Mouse (Mus musculus) lung, embryonic 14.5 days (tissue): ENCODE results near the gene Adamtsl3. TPM values are rescaled to one million over a fixed set of nuclear protein-coding genes. Genes with fewer than 3 reads are reported as not detected.

Experiments used
- ATAC-seq: fragments of 200-750 bp; cut with Nextera tagmentation; 2 replicates; pipeline ENCODE4 v1.8.0; 2017; ENCODE audit warnings: mild to moderate bottlenecking, moderate TSS enrichment, moderate library complexity; ENCODE audit not compliant: insufficient read depth
- DNase-seq: peaks from one replicate; pipeline ENCODE4 v3.0.0-alpha.2; 2015
- H3K27ac ChIP-seq: fragments of 300-500 bp; sonication (generic); 2 replicates; pipeline ENCODE4 v1.5.1; 2014; ENCODE audit warnings: low read depth, mild to moderate bottlenecking, moderate library complexity
- H3K27me3 ChIP-seq: fragments of 300-500 bp; sonication (generic); 2 replicates; pipeline ENCODE4 v1.6.1; 2014; ENCODE audit warnings: low read length, control low read depth; ENCODE audit not compliant: insufficient read depth
- H3K36me3 ChIP-seq: fragments of 300-500 bp; sonication (generic); 2 replicates; pipeline ENCODE4 v1.6.1; 2014; ENCODE audit warnings: control low read depth; ENCODE audit not compliant: insufficient read depth
- H3K4me1 ChIP-seq: fragments of 300-500 bp; sonication (generic); 2 replicates; pipeline ENCODE4 v1.6.1; 2014; ENCODE audit warnings: antibody characterized with exemption, control low read depth; ENCODE audit not compliant: insufficient read depth
- H3K4me2 ChIP-seq: fragments of 300-500 bp; sonication (generic); 2 replicates; pipeline ENCODE4 v1.6.1; 2014; ENCODE audit warnings: mild to moderate bottlenecking
- H3K4me3 ChIP-seq: fragments of 300-500 bp; sonication (generic); 2 replicates; pipeline ENCODE4 v1.5.1; 2014; ENCODE audit warnings: low read depth, low read length
- H3K9ac ChIP-seq: fragments of 300-500 bp; sonication (generic); 2 replicates; pipeline ENCODE4 v1.6.1; 2014
- H3K9me3 ChIP-seq: fragments of 300-500 bp; sonication (generic); 2 replicates; pipeline ENCODE4 v1.6.1; 2016; ENCODE audit warnings: low read depth, low read length, control low read depth
- CTCF ChIP-seq: IDR thresholded peaks from 2 replicates; pipeline ENCODE4 v1.5.1; 2016; ENCODE audit warnings: antibody characterized with exemption, low read depth
- WGBS: fragments of 180-500 bp; shearing (Covaris S2); extraction: QIAGEN DNeasy Blood & Tissue Kit; methylation state at CpG from one replicate; pipeline ENCODE4 v1.1.7; 2014; 5-methylcytosine and 5-hydroxymethylcytosine counted together
- polyA plus RNA-seq: library from polyadenylated mRNA; unstranded; fragments of >200 nt; fragmentation: Nextera tagmentation; extraction: Ambion mirVana; gene quantifications from 2 replicates; pipeline ENCODE4 v1.2.1, GENCODE M21; 2014

Adamtsl3 gene
- polyA plus RNA-seq, 1 experiment from 2014 or later, result 0.58 TPM

DNA sequence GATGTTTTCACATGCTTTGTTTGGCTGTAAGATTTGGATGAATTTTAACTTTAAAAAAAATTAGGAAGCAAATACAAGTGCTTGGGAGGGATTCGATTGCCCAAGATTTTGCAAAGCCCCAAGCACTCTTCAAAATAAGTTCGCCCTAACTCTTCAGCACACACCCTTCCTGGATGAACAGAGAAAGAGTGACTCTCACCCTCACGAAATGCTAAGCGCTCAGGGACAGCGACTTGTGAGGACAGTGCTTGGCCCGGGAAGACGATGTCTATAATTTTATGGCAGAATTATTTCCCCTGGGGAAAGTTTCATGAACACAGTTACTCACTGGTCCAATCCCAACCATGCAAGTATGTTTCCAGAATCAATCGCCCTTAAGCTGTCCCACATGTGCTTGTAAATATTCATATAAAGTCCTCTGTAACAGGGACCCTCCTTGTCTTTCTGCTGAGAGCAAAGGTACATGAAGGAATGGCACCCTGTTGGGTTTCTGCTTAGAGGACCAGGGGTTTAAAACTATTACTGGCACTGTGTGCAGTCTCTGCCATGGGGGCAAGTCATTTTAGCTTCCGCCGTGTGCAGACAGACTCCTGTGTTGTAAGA lies 127.5 kb downstream of the Adamtsl3 start:
- peak; percentile 13 for DNase-seq
- Histone ChIP-seq H3K36me3 (no peaks in the 10 kb centered on the region), H3K27ac (no peak overlapping the region), H3K4me1 (0 out of 2 replicates have a peak, but pooled peaks cover 2% of the 10 kb centered on the region), H3K27me3 (no peaks in the 10 kb centered on the region), H3K9ac (no peak overlapping the region), H3K9me3 (no peaks in the 10 kb centered on the region), H3K4me2 (no peak overlapping the region), H3K4me3 (no peak overlapping the region)
- TF ChIP-seq CTCF, result no peak
- WGBS, result 57% methylated on average over 10 of the region's 10 CpGs
- no peak for ATAC-seq

DNA sequence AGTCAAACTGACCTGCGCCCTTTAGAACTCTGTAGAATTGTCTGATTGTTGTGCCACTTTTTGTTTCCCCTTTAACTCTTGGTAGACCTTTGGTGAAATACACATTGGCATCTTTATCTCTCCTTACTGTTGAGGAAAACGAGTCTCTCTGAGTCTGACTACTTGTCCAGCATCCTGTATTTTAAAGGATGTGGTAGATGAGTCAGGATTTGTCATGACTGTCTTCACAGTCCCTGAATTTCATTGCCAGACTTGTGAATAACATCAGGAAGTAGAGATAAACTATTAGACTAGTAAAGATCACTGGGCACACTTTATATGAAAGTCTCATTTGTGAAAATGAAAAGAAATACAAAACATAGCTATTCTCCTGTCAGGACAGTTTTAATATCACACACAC lies 128.9 kb downstream of the Adamtsl3 start:
- H3K9me3 ChIP-seq, result no peaks in the 10 kb centered on the region
- H3K4me2 ChIP-seq, result no peak overlapping the region
- H3K4me1 ChIP-seq, result no peaks in the 10 kb centered on the region
- TF ChIP-seq CTCF, result no peak
- no peak for ATAC-seq
- no peak overlapping the region for H3K9ac ChIP-seq
- WGBS, result 69% methylated on average over 2 of the region's 2 CpGs
- H3K36me3 ChIP-seq, result no peaks in the 10 kb centered on the region
- no peaks in the 10 kb centered on the region for H3K27me3 ChIP-seq
- no peak overlapping the region for H3K27ac ChIP-seq
- DNase-seq, result no peak
- no peak overlapping the region for H3K4me3 ChIP-seq

DNA sequence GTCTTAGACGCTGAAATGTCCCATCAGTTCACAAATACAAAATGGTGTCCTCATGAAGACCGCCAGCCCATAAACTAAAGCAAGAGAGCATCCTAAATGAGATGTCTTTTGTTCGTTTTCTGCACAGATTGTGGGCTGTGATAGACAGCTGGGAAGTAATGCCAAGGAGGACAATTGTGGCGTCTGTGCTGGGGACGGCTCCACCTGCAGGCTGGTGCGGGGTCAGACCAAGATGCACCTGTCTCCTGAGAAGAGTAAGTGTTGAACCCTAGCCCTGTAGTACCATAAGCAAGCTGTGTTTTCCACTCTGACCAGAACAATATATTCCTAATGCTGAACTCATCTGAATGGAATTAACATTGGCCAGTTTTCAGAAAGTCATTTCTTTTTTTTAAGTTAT lies 129.9 kb downstream of the Adamtsl3 start:
- Histone ChIP-seq H3K4me1 (no peaks in the 10 kb centered on the region), H3K36me3 (no peaks in the 10 kb centered on the region), H3K4me2 (no peak overlapping the region), H3K9me3 (no peaks in the 10 kb centered on the region), H3K9ac (no peak overlapping the region), H3K4me3 (no peak overlapping the region), H3K27me3 (no peaks in the 10 kb centered on the region), H3K27ac (no peak overlapping the region)
- WGBS, result 68% methylated on average over 6 of the region's 6 CpGs
- ATAC-seq, result no peak
- DNase-seq, result no peak
- TF ChIP-seq CTCF, result peak; percentile 36

DNA sequence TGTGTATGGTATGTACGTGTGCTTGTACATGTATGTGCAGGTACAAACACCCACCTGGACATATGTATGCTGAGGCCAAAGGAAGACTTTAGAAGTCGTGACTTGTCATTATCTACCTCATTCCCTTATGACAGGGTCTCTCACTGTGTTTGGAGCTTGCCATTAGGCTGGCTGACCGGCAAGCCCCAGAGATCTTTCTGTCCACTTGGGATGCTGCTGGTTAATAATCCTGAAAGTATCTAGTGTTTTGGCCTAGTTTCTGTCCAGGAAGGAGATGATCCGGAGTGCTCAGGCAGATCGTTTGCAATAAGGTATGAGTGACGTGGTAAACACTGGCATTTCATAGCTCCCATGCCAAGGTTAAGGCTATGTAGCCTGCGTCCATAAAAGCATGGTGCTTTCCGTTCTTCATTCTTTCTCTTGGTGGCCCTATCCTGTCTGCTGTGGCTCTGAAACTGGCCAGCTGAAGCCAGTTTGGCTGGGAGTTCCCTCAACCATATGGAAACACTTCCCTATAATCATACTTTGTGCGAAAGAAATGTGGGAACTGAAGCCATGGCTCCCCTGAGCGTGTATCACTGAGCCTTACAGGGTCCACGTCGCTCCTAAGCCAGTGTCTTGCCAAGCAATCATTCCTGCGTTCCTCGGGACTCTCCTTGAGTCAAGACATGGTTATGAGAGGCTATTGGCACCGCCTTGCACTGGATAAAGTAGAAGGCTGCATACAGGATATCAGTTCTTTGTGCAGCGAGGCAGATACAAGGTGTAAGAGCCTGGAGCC lies 141.1 kb downstream of the Adamtsl3 start:
- Histone ChIP-seq H3K4me2 (no peak overlapping the region), H3K36me3 (no peaks in the 10 kb centered on the region), H3K27me3 (no peaks in the 10 kb centered on the region), H3K4me1 (no peaks in the 10 kb centered on the region), H3K9ac (no peak overlapping the region), H3K4me3 (no peak overlapping the region), H3K9me3 (no peaks in the 10 kb centered on the region), H3K27ac (no peak overlapping the region)
- no peak for DNase-seq
- no peak for ATAC-seq
- TF ChIP-seq CTCF, result no peak
- 75% methylated on average over 16 of the region's 16 CpGs for WGBS

DNA sequence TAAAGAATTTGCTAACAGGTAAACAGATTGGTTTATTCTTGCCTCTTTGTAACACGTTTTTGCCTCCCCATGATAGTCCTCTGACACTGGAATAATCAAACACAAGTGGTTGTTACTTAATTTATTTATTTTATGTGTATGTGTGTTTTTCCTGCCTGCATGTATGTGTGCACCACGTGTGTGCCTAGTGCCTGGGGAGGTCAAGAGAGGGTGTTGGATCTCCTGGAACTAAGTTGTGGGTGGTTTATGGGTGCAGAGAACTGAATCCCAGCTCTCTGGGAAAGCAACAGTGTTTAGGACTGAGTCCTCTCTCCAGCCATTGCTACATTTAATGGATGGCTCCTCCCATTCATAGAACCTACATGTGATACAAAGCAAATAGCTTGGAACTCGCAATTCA lies 143.0 kb downstream of the Adamtsl3 start:
- DNase-seq, result no peak
- H3K27me3 ChIP-seq, result no peaks in the 10 kb centered on the region
- ATAC-seq, result no peak

DNA sequence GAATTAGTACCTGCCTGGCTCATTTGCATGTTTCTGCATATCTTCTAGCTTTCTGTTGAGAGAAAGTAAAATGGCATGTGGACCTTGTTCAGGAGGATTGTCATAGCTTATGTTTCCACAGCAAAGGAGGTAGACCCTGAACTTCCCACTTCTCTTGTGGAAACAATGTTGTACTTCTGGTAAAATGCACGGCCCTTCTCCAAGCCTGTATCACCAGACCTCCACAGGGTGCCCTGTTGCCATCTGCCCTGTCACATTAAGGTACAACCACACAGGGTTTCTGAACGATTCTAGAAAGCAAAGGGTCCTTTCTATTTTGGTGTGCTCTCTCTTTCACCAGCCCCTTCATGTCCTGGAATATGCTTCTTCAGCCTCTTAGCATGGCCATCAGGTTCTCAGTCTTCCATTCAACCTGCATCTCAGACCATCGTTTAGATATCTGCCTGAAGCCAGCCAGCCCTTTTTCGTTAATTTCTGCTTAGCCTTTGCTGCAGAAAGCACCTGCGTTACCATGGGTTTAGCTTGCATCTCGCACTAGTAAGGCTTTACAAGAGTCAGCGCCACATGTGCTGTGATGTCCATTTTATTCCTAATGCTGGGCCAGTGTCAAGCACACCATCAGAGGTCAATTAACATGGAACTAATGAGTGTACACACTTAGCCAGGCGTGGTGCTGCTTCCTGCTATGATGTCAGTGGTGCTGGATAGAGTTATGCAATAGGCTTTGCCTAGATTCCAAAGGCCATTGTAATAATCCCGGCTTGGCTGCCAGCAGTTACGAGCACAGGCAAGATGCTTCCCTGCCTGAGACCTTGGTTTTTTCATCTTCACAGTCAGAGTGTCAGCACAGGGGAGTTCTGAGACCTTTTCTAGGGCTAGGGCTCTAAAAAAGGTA lies 143.6 kb downstream of the Adamtsl3 start:
- Histone ChIP-seq H3K9me3 (no peaks in the 10 kb centered on the region), H3K9ac (no peak overlapping the region), H3K4me2 (no peak overlapping the region), H3K27ac (no peak overlapping the region), H3K4me1 (no peaks in the 10 kb centered on the region), H3K36me3 (no peaks in the 10 kb centered on the region), H3K27me3 (no peaks in the 10 kb centered on the region), H3K4me3 (no peak overlapping the region)
- peak; percentile 30 for DNase-seq
- ATAC-seq, result no peak
- no peak for TF ChIP-seq CTCF
- 73% methylated on average over 10 of the region's 10 CpGs for WGBS

More for the DNA sequence above, 143.0 kb downstream of the Adamtsl3 start:
- no peak overlapping the region for H3K4me3 ChIP-seq
- H3K4me1 ChIP-seq, result no peaks in the 10 kb centered on the region
- WGBS, result 70% methylated on average over 3 of the region's 3 CpGs
- H3K9me3 ChIP-seq, result no peaks in the 10 kb centered on the region
- no peak overlapping the region for H3K9ac ChIP-seq
- TF ChIP-seq CTCF, result no peak
- H3K27ac ChIP-seq, result no peak overlapping the region
- no peak overlapping the region for H3K4me2 ChIP-seq
- no peaks in the 10 kb centered on the region for H3K36me3 ChIP-seq

DNA sequence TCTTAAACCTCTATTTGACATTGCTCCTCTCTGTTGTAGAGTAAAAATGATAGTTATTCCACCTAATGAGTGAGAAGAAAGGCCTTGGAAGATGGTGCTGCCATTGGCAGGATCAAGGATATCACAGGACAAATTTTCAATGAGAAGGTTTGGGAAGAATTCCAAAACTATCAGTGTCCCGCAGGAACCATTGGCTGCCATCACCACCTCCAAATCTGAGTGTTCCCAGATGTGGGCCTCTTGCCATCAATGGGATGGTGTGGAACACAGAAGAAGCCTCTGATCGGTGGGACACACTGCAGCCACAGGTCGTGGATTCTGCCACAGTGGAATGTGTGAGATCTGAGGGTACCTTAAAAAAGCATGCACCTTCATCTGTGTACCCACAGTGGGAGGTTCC lies 147.9 kb downstream of the Adamtsl3 start:
- ATAC-seq, result no peak
- Histone ChIP-seq H3K9ac (no peak overlapping the region), H3K27ac (no peak overlapping the region), H3K36me3 (no peaks in the 10 kb centered on the region), H3K9me3 (no peaks in the 10 kb centered on the region), H3K4me3 (no peak overlapping the region), H3K4me2 (no peak overlapping the region), H3K4me1 (no peaks in the 10 kb centered on the region), H3K27me3 (no peaks in the 10 kb centered on the region)
- TF ChIP-seq CTCF, result no peak
- 72% methylated on average over 3 of the region's 3 CpGs for WGBS
- no peak for DNase-seq
